Mouse (Mus musculus): ENCODE measurements around the gene Nfrkb.

Gene Nfrkb

GRCm38 (mm10) chr9:31428971-31429370 lies 43.0 kb downstream of the Nfrkb start:
- DNase-seq (ENCODE audit: low spot score in 2 of 2): no peak

- DNase-seq (ENCODE audit: low spot score in 2 of 2): no peak
Measured at GRCm38 (mm10) chr9:31430011-31430410, 44.0 kb downstream of the Nfrkb start.

- DNase-seq (ENCODE audit: low spot score in 2 of 2): no peak
Measured at GRCm38 (mm10) chr9:31431751-31432150, 45.8 kb downstream of the Nfrkb start.

GRCm38 (mm10) chr9:31432336-31432975 lies 46.5 kb downstream of the Nfrkb start:
- DNase-seq (ENCODE audit: low spot score in 2 of 2): peak; percentile 51

DNA sequence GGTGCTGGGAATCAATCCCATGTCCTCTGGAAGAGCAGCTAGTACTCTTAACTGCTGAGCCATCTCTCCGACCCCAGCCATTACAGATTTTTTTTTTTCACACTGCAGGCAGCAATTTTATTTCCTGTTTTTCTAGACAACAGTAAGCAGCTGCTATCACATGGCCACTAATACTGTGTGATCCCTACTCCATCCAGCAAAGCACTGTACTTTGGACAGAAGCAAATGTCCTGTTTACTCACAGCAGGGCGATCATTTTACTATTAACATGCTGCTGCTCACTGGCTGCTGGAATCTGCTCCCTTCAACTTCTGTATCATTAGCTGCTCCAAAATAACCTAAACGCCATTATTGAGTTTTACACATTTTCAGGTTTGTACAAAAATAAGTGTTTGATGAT lies 47.4 kb downstream of the Nfrkb start:
- DNase-seq (ENCODE audit: low spot score in 2 of 2): no peak

- no peak for DNase-seq (ENCODE audit: low spot score in 2 of 2)
Measured at GRCm38 (mm10) chr9:31435415-31435814, 49.4 kb downstream of the Nfrkb start.

GRCm38 (mm10) chr9:31437861-31438260 lies 51.9 kb downstream of the Nfrkb start:
- peak in 1 of 2 experiments; percentile 28 for DNase-seq (ENCODE audit: low spot score in 2 of 2)

DNA sequence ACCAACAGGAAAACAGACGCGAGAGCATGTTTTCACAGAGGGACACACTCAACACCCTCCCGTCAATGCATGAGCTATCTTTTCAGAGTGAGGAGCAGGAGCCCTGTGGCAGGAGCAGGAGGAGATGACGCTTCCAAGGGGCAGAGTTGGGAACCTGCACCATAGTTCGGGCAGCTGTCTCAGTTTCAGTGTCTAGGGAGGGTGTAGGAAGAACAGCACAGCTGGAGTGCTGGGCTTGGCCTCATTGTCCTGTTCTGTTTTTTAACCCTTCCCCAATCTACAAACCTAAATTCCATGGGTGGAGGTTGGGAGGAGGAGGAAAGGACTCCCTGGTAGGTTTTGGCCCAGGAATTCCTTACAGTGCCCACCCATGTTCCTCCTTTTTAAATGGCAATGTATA lies 52.8 kb downstream of the Nfrkb start:
- no peak for DNase-seq (ENCODE audit: low spot score in 2 of 2)

DNA sequence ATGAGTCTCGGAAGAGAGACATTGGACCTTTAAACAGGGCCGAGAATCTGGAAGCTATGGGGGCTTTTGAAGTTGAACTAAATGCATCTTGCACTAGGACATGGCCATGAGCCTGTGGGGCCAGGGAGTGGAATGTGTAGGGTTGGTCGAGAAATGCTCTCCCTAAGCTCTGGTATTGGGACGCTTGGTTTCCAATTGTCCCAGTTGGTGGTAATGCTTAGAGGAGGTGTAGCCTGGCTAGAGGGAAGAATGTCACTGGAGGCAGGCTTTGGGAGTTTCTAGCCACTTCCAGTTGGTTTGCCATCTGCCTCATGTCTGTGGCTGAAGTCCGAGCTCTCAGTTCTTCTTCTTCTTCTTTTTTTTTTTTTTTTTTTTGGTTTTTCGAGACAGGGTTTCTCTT lies 53.3 kb downstream of the Nfrkb start:
- DNase-seq (ENCODE audit: low spot score in 2 of 2): no peak

DNA sequence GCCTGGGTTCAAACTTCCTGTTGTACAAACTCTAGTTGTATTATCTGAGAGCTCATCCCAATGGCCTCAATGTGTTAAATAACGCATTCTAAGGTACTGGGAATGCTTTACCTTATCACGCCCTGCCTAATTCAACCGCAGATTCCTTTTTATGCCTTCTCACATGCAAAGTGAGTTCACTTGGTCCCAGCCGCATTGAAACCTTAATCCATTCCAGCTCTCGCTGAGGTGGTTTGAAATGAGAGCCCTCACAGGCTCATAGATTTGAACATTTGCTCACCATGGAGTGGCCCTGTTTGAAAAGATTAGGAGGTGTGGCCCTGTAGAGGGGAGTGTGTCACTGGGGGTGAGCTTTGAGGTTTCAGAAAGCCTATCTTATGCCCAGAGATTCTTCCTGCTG lies 54.4 kb downstream of the Nfrkb start:
- no peak for DNase-seq (ENCODE audit: low spot score in 2 of 2)

DNA sequence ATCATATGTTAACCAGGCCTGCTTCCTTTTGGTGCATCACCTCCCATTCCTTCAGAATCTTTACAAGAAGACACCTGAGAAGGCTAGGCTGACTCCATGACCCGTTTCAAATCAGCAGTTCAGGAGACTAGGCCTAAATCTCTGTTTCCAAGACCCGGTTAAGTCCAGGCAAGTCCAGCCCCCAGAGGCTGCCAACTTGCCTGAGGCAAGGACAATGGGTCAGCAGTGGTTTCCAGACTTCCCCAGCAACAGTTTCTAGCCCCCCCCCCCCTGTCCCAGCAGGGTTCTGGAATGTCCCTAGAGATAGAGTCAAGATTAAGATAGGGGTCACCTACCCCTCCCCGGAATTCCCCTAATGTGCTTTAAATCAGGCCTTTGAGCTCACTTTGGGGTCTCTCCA lies 55.5 kb downstream of the Nfrkb start:
- no peak for DNase-seq (ENCODE audit: low spot score in 2 of 2)

- DNase-seq (ENCODE audit: low spot score in 2 of 2): peak in 1 of 2 experiments; percentile 26
Measured at GRCm38 (mm10) chr9:31444236-31444635, 58.2 kb downstream of the Nfrkb start.

GRCm38 (mm10) chr9:31449145-31449772 lies 63.3 kb downstream of the Nfrkb start:
- DNase-seq (ENCODE audit: low spot score in 2 of 2): no peak

GRCm38 (mm10) chr9:31452166-31452565 lies 66.2 kb downstream of the Nfrkb start:
- DNase-seq (ENCODE audit: low spot score in 2 of 2): no peak

DNA sequence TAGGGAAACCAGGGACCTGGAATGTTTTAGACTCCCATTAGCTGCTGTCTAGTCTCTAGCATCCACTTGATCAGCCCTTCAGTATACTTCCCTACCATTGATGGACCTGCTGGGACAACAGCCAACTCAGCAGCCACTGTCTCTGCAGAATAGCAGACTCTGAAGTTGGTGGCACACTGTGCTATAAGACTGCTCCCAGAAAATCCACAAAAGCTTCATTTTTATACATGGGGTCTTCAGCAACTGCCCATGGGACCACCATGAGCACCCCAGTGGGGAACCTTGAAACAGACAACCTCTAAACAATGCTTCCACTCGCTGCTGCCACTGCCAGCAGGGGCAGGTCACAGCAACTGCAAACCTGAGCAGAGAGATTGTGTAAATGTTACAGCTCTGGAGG lies 68.4 kb downstream of the Nfrkb start:
- DNase-seq (ENCODE audit: low spot score in 2 of 2): no peak

GRCm38 (mm10) chr9:31463190-31463589 lies 77.2 kb downstream of the Nfrkb start:
- peak in 1 of 2 experiments; percentile 12 for DNase-seq (ENCODE audit: low spot score in 2 of 2)

- DNase-seq (ENCODE audit: low spot score in 2 of 2): peak in 1 of 2 experiments; percentile 55
Measured at GRCm38 (mm10) chr9:31463692-31464474, 77.9 kb downstream of the Nfrkb start, which contains the start of gene Tmem45b. TSS of gene Tmem45b (minus strand) at chr9:31464462.

Data from urinary bladder, adult 18-20 months (tissue).